Mouse (Mus musculus) left cerebral cortex, postnatal 36 days (tissue): ENCODE data around the gene Lhfpl2. TPM values are rescaled to one million over a fixed set of nuclear protein-coding genes. Genes with fewer than 3 reads are reported as not detected.

Experiments
- DNase-seq, 2 experiments: peaks; one replicate each; pipeline ENCODE4 v3.0.0; 2021 to 2022; ENCODE audit warnings: low spot score in 2 of 2, mixed read lengths in 1 of 2
- intact Hi-C: fragments of 180-260 bp; cut with DNase I; formaldehyde crosslinking; loops from one replicate; pipeline ENCODE4 v1.15.1; 2025
- total RNA-seq, 2 experiments: library from RNA; stranded (reverse); gene quantifications; 2 replicates each; pipeline ENCODE4 v1.2.3; 2021

The Lhfpl2 gene
- total RNA-seq, 2 experiments from 2014 or later: 12.3 to 12.4 TPM

- intact Hi-C loops: no loop called here
- no peak for DNase-seq
Measured at GRCm38 (mm10) chr13:94164501-94164900, 106.9 kb downstream of the Lhfpl2 start.

- no peak for DNase-seq
- intact Hi-C loops: no loop called here
Measured at GRCm38 (mm10) chr13:94168319-94168718, 110.7 kb downstream of the Lhfpl2 start.

DNA sequence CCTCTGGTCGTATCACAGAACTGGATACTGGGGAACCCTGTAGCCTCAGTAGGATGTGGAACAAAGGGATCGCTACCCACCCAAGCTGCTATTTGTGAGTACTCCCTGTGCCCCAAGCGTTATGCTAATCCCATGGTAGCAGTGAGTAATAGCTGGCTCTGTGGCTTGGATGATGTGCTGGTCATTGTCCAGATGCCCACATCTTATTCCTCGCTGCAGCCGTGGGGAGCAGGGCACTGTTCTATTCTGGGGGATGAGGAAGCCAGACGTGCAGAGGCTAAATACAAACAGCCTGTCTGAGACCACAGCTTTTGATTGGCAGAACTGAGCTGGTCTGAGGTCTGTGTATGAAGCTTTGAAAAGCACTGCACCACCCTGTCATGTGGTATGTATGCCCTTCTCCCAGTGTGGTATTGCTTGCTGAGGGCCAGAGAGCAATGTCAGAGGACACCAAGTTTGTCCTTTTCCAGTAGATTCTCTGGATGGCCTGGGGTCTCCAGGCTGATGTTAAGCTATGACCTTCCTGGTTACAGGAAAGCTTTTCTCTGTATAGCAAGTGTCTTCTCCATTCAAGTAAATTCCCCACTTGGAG is 111.8 kb downstream of the Lhfpl2 start:
- DNase-seq: no peak
- intact Hi-C loops: no loop called here

- no peak for DNase-seq
Measured at GRCm38 (mm10) chr13:94171612-94172011, 114.0 kb downstream of the Lhfpl2 start.

DNA sequence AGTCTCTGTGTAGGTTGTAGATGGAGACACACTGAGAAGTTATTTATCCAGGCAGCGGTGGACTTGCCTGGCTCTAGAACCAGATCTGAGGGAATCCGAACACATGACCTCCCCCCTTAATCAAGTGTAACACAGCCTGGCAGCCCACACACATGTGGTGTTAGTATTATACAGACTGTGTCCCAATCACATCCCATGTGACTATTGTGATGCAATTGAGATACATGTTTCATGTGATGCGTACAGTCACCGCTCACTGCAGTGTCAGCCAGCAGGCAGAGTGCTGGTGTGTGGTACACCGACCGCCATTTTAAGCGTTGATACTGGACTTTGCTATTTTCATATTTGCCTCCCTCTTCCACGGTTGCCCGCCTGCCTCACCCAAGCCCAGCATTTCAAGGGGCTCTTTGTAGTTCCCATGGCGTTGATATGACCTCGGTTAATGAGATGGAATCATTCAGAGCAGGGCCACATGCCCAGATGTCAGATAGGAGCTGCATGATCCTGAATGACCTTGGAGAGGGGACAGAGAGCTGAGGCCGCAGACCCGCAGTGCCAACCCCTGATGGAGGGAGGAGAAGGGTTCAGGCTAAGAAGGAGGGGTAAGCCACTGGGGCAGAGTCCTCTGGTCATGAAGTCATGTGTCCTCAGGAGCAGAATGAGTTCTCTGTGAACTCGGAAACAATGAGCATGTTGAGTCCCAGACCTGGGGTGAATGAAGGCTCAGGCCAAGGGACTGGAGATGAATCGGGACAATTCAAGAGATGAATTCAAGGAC is 115.1 kb downstream of the Lhfpl2 start:
- no peak for DNase-seq
- intact Hi-C loops: no loop called here

More at GRCm38 (mm10) chr13:94171612-94172011, 114.0 kb downstream of the Lhfpl2 start:
- intact Hi-C loops: no loop called here

- intact Hi-C loops: no loop called here
- DNase-seq: peak; percentile 32 to 36
Measured at GRCm38 (mm10) chr13:94173633-94174576, 116.3 kb downstream of the Lhfpl2 start.

- intact Hi-C loops: no loop called here
- no peak for DNase-seq
Measured at GRCm38 (mm10) chr13:94174577-94175279, 117.1 kb downstream of the Lhfpl2 start.

DNA sequence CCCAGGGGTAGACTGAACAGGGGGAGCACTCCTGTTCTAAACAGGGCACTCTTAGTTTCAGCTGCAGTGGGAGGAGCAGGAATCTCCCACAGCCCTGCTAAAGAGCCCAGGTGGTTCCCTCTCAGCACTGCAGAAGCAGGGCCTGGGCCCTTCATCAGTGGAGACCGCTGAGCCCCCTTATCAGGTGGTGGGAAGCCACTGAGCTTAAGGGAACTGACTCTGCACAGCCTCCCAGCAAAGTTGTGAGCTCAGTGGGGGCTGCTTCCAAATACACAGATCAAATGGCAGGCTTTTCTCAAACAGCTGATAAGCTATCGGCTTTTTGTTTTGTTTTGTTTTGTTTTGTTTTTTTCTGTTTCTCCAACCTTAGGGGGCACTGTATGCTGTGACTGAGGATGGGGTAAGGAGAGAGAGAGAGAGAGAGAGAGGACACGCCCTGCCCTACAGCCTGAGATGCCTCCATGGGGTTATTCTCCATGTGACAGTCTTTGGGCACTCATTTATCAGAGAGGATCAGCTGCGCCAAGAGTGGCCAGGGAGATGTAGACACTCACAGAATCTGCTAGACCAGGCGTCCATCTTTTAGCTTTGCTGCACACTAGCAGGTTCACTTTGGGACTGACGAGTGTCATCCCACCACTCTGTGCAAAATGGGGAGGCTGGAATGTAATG is 117.9 kb downstream of the Lhfpl2 start:
- intact Hi-C loops: no loop called here
- no peak for DNase-seq

GRCm38 (mm10) chr13:94177148-94177547 is 119.6 kb downstream of the Lhfpl2 start:
- intact Hi-C loops: no loop called here
- no peak for DNase-seq

- intact Hi-C loops: no loop called here
- peak; percentile 59 to 75 for DNase-seq
Measured at GRCm38 (mm10) chr13:94178401-94179040, 120.9 kb downstream of the Lhfpl2 start.

DNA sequence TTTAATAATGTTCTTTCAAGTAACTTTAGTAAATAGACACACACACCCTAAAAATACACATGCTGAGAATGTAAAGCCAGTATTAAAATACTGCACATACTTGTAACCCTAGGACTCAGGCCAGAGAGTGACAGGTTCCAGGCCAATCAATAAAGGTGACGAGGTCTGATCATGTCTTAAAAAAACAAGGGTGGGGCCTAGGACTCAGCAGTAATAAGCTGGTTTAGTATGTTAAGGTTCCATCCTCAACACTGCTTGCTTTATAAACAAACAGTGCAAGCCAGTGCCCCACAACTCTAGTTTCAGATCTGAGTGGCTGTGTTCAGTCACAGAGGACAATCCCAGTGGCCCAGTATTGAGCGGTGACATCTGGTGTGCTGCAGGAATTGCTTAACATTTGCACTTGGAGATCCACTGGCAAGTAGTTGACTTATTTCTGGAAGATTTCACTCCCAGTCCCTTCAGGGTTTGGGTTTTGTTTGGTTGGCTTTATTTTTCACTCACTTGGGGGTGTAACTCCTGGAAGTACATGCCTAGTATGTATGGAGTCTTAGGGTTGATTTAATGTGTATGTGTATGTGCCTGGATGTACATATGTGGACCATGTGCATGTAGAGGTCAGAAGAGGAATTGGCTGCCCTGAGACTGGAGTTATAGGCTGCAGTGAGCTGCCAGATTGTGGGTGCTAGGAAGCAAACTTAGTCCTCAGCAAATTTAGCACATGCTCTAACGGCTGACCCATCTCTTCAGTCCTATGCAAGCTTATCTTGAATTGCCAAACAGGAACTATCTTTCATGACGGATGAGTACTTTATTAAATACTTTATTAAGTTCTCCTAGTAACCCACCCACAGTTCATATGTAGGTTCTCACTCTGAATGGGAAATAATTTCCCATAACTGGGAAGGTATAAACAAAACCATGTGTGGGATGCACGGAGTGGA is 123.2 kb downstream of the Lhfpl2 start:
- no peak for DNase-seq
- intact Hi-C loops: no loop called here

- DNase-seq: no peak
- intact Hi-C loops: no loop called here
Measured at GRCm38 (mm10) chr13:94182026-94182425, 124.4 kb downstream of the Lhfpl2 start.

- intact Hi-C loops: no loop called here
- DNase-seq: no peak
Measured at GRCm38 (mm10) chr13:94183372-94184021, 125.9 kb downstream of the Lhfpl2 start.

GRCm38 (mm10) chr13:94184726-94185456 is 127.3 kb downstream of the Lhfpl2 start:
- DNase-seq: no peak
- intact Hi-C loops: no loop called here

DNA sequence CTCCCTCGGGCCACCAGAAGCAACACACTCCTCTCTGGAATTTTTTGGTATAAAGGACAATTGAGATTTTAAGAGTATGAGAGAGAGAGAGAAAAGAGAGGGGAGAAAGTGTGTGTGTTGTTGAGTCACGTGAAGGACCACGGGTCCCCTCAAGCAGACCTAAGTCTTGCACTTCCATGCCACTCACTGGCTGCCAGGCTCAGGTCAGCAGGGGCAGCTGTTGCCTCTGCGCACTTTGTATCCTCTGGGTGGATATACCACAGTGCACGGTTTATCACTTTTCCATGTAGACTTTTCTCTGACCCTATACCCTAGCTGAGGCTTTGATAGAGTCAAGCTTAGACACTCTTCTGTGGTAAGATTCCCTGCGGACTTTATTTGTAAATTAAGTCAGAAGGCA is 128.0 kb downstream of the Lhfpl2 start:
- no peak for DNase-seq
- intact Hi-C loops: no loop called here
